Mouse (Mus musculus): ENCODE data around the gene Adat3.

DNA sequence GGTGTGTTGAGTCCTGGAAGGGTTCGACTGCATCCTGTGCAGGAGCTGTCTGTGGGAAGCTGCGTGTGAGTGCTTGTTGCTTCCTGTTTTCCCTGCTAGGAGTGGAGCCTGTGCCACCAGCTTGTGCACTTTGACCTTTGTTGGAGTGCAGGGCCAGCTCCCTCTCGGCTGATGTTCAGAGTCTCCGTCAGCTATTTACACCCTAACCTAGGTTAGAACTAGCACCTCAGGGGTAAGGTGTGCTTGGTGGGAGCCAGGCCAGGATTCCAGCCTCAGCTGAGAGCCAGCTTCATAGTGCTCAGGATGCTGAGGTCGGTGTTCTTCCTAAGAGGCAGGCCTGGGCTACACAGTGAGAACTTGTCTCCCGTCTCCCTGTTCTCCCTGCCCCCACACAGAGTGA, 32.7 kb downstream of the Adat3 start:
- TF ChIP-seq POLR2A (IDR thresholded peaks at IDR 0.05; ENCODE audit: low read depth, low read length) (no peak), CTCF (IDR thresholded peaks at IDR 0.05; ENCODE audit: extremely low read depth, insufficient read depth, insufficient read length, insufficient replicate concordance) (no peak)

Measured in spleen, adult 2 months (tissue).